Mouse (Mus musculus): ENCODE results near the gene Sh3bp2. TPM values are rescaled to one million over a fixed set of nuclear protein-coding genes. Genes with fewer than 3 reads are reported as not detected.

The Sh3bp2 gene
- total and polyA plus RNA-seq, 3 experiments, result 7.9 to 12.0 TPM; not detected in 1

DNA sequence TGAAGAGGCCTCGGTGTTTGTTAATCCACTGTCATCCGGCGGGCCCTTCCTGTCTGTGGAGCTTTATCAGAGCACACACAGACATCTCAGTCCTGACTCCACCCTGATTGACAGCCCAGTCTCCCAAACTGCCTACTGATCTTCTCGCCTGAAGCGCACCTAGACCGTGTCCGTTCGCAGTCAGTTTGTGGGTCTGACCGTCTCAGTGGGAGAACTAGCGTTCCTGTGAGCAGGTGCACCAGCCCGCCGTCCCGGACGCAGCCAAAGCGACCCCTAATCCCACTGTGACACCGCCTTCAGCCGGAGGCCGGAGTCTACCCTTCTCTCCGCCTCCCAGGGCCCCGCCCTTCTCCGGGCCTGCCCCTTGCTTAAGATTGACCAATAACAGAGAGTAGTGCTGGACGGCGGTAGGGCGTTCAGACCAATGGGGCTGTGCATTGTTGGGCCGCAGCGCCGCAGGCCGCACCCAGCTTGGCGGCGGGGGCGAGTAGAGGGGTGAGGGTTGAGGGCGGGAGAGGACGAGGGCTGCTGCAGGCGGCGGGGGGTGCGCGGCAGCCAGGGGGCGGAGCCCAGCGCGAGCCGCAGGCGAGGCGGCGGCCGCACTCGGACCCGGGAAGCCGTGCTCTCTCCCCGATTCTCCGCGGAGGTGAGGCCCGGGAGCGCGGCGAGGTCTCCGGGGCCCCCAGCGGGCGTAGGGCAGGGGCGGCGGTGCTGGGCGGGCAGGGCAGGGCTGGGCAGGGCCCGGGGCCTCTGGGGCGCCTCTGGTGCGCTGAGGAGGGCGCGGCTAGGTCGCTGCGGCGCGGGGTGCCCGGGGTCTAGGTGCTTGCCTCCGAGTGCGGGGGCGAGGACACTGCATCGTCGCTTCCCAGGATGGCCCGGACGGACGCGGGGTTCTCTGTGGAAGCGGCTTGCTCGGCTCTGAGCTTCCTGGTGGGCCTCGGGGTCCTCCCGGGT lies 47.9 kb downstream of the Sh3bp2 start, which contains the start of gene Add1 (continued):
- peak; percentile 62 for TF ChIP-seq RCOR1 (IDR thresholded peaks at IDR 0.05; ENCODE audit: low read depth, low read length)
- TF ChIP-seq TAL1 (IDR thresholded peaks at IDR 0.05; ENCODE audit: low read length), result peak; percentile 93
- no peak for TF ChIP-seq ZKSCAN1 (IDR thresholded peaks at IDR 0.05; ENCODE audit: low read depth, low read length)
- no peak for TF ChIP-seq JUND (IDR thresholded peaks at IDR 0.05; ENCODE audit: low read depth, low read length)
- TF ChIP-seq SMC3 (IDR thresholded peaks at IDR 0.05; ENCODE audit: low read depth, low read length), result 0 out of 2 replicates have a peak, but pooled peaks have one; percentile 1

- H3K27ac ChIP-seq (ENCODE audit: control insufficient read depth, low read depth, low read length), result peak overlapping the region; percentile 75
- TF ChIP-seq ZNF384 (IDR thresholded peaks at IDR 0.05; ENCODE audit: low read depth, low read length), result no peak
- TF ChIP-seq ZKSCAN1 (IDR thresholded peaks at IDR 0.05; ENCODE audit: low read depth, low read length), result no peak
- TF ChIP-seq UBTF (IDR thresholded peaks at IDR 0.05; ENCODE audit: borderline replicate concordance, insufficient read depth, low read depth, low read length), result 0 out of 2 replicates have a peak, but pooled peaks have one; percentile 2
- peak; percentile 59 to 66; a peak in 3 of 4 replicates for TF ChIP-seq EP300 (IDR thresholded peaks at IDR 0.05; ENCODE audit: low read depth in 1 of 2, low read length in 2 of 2)
- TF ChIP-seq ETS1 (IDR thresholded peaks at IDR 0.05; ENCODE audit: low read depth, low read length), result peak; percentile 77
- TF ChIP-seq HCFC1 (IDR thresholded peaks at IDR 0.05; ENCODE audit: low read depth, low read length), result no peak
- TF ChIP-seq MAX (IDR thresholded peaks at IDR 0.05; ENCODE audit: low read length), result no peak
- no peak for TF ChIP-seq E2F4 (IDR thresholded peaks at IDR 0.05; ENCODE audit: borderline replicate concordance, low read depth, low read length)
- TF ChIP-seq NELFE (IDR thresholded peaks at IDR 0.05; ENCODE audit: low read depth, low read length), result no peak
- TF ChIP-seq JUND (IDR thresholded peaks at IDR 0.05; ENCODE audit: low read depth, low read length), result no peak
- no peak for TF ChIP-seq SMC3 (IDR thresholded peaks at IDR 0.05; ENCODE audit: low read depth, low read length)
- no peak for TF ChIP-seq USF2 (IDR thresholded peaks at IDR 0.05; ENCODE audit: borderline replicate concordance in 1 of 2, insufficient read depth in 1 of 2, low read depth in 1 of 2, low read length in 2 of 2)
- TF ChIP-seq ZMIZ1 (IDR thresholded peaks at IDR 0.05; ENCODE audit: low read depth, low read length), result no peak
- no peak for TF ChIP-seq MEF2A (IDR thresholded peaks at IDR 0.05; ENCODE audit: extremely low read depth, insufficient replicate concordance, low read depth, low read length, poor library complexity, severe bottlenecking)
- peak; percentile 73 for TF ChIP-seq GATA1 (IDR thresholded peaks at IDR 0.05; ENCODE audit: low read depth, low read length)
- no peak; a peak in 1 of 4 replicates for TF ChIP-seq POLR2A (IDR thresholded peaks at IDR 0.05; ENCODE audit: control insufficient read depth in 1 of 2, insufficient read depth in 1 of 2, low read depth in 1 of 2, low read length in 2 of 2, poor library complexity in 1 of 2)
- TF ChIP-seq ELF1 (IDR thresholded peaks at IDR 0.05; ENCODE audit: low read depth, low read length), result no peak
- no peak for TF ChIP-seq POLR2AphosphoS2 (IDR thresholded peaks at IDR 0.05; ENCODE audit: low read length)
- no peak for TF ChIP-seq KAT2A (conservative IDR thresholded peaks at IDR 0.05; ENCODE audit: low read depth, low read length)
- peak; percentile 81 for TF ChIP-seq RCOR1 (IDR thresholded peaks at IDR 0.05; ENCODE audit: low read depth, low read length)
- no peak for TF ChIP-seq POLR2AphosphoS5 (IDR thresholded peaks at IDR 0.05; ENCODE audit: borderline replicate concordance, low read depth, low read length)
- no peak for TF ChIP-seq CHD2 (IDR thresholded peaks at IDR 0.05; ENCODE audit: low read length)
- no peak for TF ChIP-seq MYC (IDR thresholded peaks at IDR 0.05; ENCODE audit: low read depth, low read length)
- no peak for TF ChIP-seq BHLHE40 (IDR thresholded peaks at IDR 0.05; ENCODE audit: borderline replicate concordance, low read depth, low read length)
- TF ChIP-seq TAL1 (IDR thresholded peaks at IDR 0.05; ENCODE audit: low read length), result peak; percentile 36
- peak; percentile 80 for TF ChIP-seq SIN3A (IDR thresholded peaks at IDR 0.05; ENCODE audit: low read length)
- TF ChIP-seq RAD21 (IDR thresholded peaks at IDR 0.05; ENCODE audit: low read depth, low read length), result no peak
- TF ChIP-seq MAZ (IDR thresholded peaks at IDR 0.05; ENCODE audit: low read depth, low read length), result no peak
- TF ChIP-seq ZC3H11A (IDR thresholded peaks at IDR 0.05; ENCODE audit: low read depth, low read length), result no peak
- no peak for TF ChIP-seq NRF1 (IDR thresholded peaks at IDR 0.05; ENCODE audit: insufficient read depth, low read depth, low read length, poor library complexity, severe bottlenecking)
- TF ChIP-seq GABPA (IDR thresholded peaks at IDR 0.05; ENCODE audit: low read depth, low read length), result no peak
Observed at GRCm38 (mm10) chr5:34574721-34575120, 49.1 kb downstream of the Sh3bp2 start.

More at GRCm38 (mm10) chr5:34574721-34575120, 49.1 kb downstream of the Sh3bp2 start:
- peaks cover 14 to 34% of the 10 kb centered on the region in 2 experiments for H3K4me1 ChIP-seq (ENCODE audit: control insufficient read depth in 1 of 2, insufficient read depth in 2 of 2, low read length in 2 of 2)
- H3K27me3 ChIP-seq (ENCODE audit: control insufficient read depth in 1 of 2, insufficient read depth in 2 of 2, low read length in 2 of 2), result no peaks in the 10 kb centered on the region
- H3K9ac ChIP-seq (ENCODE audit: control insufficient read depth, low read depth, low read length, poor library complexity, severe bottlenecking), result peak overlapping the region; percentile 90
- peak overlapping the region; percentile 92 to 93 for H3K4me3 ChIP-seq (ENCODE audit: control insufficient read depth in 1 of 2, insufficient read depth in 1 of 2, low read depth in 2 of 2, low read length in 2 of 2)
- H3K9me3 ChIP-seq (replicated peaks; ENCODE audit: insufficient read depth, low read length), result no peaks in the 10 kb centered on the region
- peaks cover 0 to 42% of the 10 kb centered on the region in 2 experiments; a peak in 2 of 4 replicates for H3K36me3 ChIP-seq (ENCODE audit: control insufficient read depth in 1 of 2, insufficient read depth in 2 of 2, low read length in 2 of 2)
- peaks cover 18% of the 10 kb centered on the region for H3K79me2 ChIP-seq (ENCODE audit: control insufficient read depth, insufficient read depth, low read length, poor library complexity)
- DNase-seq (ENCODE audit: low read depth, low spot score), result peak; percentile 90

Data from MEL (cell line).